Mouse (Mus musculus): ENCODE measurements at regions not wholly inside any gene's neighbourhood (a gene's known extent, or its start where the extent isn't known, plus 50 kb on each side); places are given as distances from the start of the nearest gene placed in this dataset.
A peak's percentile ranks its signal among the peaks of the same experiment; 100 is the strongest.

DNA sequence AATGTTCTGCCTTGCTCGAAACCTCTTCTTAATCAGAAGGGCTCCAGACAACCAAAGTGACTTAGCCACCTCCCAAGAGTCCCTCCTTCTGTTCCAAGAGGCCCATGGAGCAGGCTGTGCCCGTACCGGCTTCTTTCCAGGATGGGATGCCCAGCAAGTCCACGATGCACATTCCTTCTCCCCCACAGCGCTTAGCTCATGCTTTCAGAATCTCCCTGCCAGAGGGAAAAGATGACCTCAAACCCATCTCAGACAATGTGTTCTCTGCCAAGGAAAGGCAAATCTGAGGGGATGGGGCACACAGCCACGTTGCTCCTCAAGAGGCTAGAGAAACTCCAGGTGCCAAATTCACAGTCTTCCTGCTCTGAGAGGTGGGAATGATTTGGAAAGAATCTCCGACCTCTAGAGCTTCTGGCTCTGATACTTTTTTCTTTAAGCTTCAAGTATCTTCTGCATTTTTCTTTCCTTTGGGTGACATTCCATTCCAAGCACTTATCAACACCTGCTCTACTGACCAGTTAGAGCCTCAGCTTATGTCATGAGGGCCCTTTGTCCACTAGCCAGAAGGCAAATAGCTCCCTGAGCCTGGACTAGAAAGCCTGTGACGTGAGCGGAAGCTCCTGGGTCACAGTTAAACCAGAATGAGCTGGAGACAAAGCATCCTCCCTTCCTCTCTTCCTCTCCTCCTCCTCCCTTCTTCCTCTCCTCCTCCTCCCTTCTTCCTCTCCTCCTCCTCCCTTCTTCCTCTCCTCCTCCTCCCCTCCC lies 110.9 kb downstream of the Banf2 start:
- Histone ChIP-seq H3K27ac (replicated peaks; ENCODE audit: low read depth, low read length) (no peak overlapping the region), H3K9ac (replicated peaks; ENCODE audit: low read length) (no peak overlapping the region), H3K4me2 (ENCODE audit: low read depth, low read length) (no peak overlapping the region), H3K4me1 (ENCODE audit: control insufficient read depth, insufficient read depth, low read length) (no peaks in the 10 kb centered on the region), H3K4me3 (ENCODE audit: low read depth, low read length) (no peak overlapping the region), H3K36me3 (replicated peaks; ENCODE audit: control insufficient read depth, insufficient read depth, low read depth, low read length) (no peaks in the 10 kb centered on the region), H3K9me3 (replicated peaks; ENCODE audit: control insufficient read depth, low read length) (no peaks in the 10 kb centered on the region), H3K27me3 (ENCODE audit: control insufficient read depth, insufficient read depth, low read length) (no peaks in the 10 kb centered on the region)
- 85% methylated on average over 9 of the region's 9 CpGs for WGBS
- no peak for ATAC-seq (replicated peaks; ENCODE audit: insufficient number of reproducible peaks, low FRiP score, low TSS enrichment, low read depth)
- DNase-seq (ENCODE audit: low spot score) = no peak

DNA sequence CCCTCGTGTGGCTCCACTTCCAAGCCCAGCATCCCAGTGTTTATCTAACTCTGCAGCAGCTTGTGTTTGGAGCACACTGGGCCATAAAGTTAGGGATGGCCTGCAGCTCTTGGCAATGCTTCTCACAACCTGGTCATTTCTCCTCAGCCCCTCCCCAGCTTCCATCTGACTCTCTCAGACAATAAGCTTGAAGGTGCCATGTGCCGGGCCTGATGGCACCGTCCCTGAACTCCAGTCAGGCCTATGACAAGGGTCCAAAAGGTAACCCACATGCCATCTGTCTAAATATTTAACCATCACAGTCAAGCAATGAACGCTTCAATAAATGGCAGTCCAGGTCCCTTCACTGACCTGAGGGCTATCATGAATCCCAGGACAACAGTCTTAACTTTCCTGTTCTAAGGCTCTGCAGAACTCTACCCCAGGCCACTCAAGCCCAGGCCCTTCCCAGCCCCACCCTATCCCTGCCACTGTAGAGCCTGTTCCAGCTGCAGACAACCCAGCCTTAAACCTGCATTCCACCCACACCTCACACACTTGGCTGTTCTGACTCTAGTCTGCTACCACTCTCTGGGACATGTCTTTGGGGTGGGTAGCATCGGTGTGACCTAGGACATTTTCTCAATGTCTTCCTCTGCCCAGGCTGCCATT lies 111.8 kb downstream of the Banf2 start:
- Histone ChIP-seq H3K36me3 (replicated peaks; ENCODE audit: control insufficient read depth, insufficient read depth, low read depth, low read length) (no peaks in the 10 kb centered on the region), H3K27me3 (ENCODE audit: control insufficient read depth, insufficient read depth, low read length) (no peaks in the 10 kb centered on the region), H3K4me3 (ENCODE audit: low read depth, low read length) (no peak overlapping the region), H3K4me1 (ENCODE audit: control insufficient read depth, insufficient read depth, low read length) (no peaks in the 10 kb centered on the region), H3K4me2 (ENCODE audit: low read depth, low read length) (no peak overlapping the region), H3K27ac (replicated peaks; ENCODE audit: low read depth, low read length) (no peak overlapping the region), H3K9me3 (replicated peaks; ENCODE audit: control insufficient read depth, low read length) (no peaks in the 10 kb centered on the region), H3K9ac (replicated peaks; ENCODE audit: low read length) (no peak overlapping the region)
- ATAC-seq (replicated peaks; ENCODE audit: insufficient number of reproducible peaks, low FRiP score, low TSS enrichment, low read depth) = no peak
- WGBS = 83% methylated on average over 5 of the region's 5 CpGs
- DNase-seq (ENCODE audit: low spot score) = no peak

DNA sequence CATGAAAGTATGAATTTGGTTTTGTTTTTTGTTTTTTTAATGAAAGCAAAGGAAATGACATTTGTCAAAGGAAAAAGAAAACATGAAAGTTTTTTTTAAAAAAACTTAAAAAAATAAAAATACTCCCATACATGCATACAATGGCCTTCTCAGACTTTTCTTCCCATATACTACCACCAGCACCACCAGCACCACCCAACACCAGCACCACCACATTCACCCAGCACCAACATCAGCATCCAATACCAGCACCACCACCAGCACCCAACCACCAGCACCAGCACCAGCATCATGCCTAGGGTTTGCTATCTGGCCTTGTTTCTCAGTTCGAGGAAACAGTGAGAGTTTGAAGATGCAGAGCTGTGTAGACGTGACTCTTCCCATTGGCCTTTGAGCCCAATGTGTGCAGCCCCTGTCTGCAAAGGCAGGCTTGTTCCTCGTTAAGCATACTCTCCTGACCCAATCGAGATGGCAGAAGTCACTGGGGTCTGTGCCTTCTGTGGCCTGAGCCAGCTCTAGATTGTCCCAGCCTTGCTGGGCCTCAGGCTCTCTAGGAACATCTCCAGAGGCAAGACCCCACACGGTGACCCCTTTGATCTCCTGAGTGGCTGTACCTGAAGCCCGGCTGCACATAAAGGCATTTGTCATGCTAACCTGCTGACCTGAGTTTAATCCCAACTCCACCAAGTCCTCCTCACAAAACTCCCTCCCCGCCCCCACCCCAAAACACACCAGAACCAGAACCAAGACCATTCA lies 113.8 kb upstream of the Mgme1 start:
- no peaks in the 10 kb centered on the region for H3K27me3 ChIP-seq (ENCODE audit: control insufficient read depth, insufficient read depth, low read length)
- H3K9me3 ChIP-seq (replicated peaks; ENCODE audit: control insufficient read depth, low read length) = no peaks in the 10 kb centered on the region
- H3K4me2 ChIP-seq (ENCODE audit: low read depth, low read length) = no peak overlapping the region
- no peaks in the 10 kb centered on the region; the same call in 1 of the 2 replicates for H3K4me1 ChIP-seq (ENCODE audit: control insufficient read depth, insufficient read depth, low read length)
- no peak overlapping the region for H3K4me3 ChIP-seq (ENCODE audit: low read depth, low read length)
- 28% methylated on average over 7 of the region's 7 CpGs for WGBS
- no peaks in the 10 kb centered on the region for H3K36me3 ChIP-seq (replicated peaks; ENCODE audit: control insufficient read depth, insufficient read depth, low read depth, low read length)
- no peak overlapping the region for H3K27ac ChIP-seq (replicated peaks; ENCODE audit: low read depth, low read length)
- DNase-seq (ENCODE audit: low spot score) = no peak
- no peak overlapping the region for H3K9ac ChIP-seq (replicated peaks; ENCODE audit: low read length)
- ATAC-seq (replicated peaks; ENCODE audit: insufficient number of reproducible peaks, low FRiP score, low TSS enrichment, low read depth) = no peak

DNA sequence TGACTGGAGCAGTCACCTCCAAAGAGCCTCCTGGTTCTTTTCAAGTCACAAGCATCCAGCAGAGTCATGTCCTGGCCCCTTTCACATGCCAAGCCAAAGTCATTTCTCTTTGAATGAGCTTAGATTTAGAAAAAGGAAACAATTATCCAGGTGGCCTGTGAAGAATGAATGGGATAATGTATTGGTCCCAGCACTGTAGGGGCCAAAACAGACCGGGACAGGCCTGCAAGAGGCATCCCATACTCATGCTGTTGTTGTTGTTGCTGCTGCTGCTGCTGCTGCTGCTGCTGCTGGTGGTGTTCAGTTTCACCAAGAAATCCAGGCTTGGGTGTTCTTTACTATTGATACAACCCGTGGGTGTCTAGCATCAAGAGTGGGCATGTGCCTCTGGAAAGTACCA lies 113.1 kb upstream of the Mgme1 start:
- Histone ChIP-seq H3K27me3 (ENCODE audit: control insufficient read depth, insufficient read depth, low read length) (no peaks in the 10 kb centered on the region), H3K27ac (replicated peaks; ENCODE audit: low read depth, low read length) (no peak overlapping the region), H3K9me3 (replicated peaks; ENCODE audit: control insufficient read depth, low read length) (no peaks in the 10 kb centered on the region), H3K4me3 (ENCODE audit: low read depth, low read length) (no peak overlapping the region), H3K36me3 (replicated peaks; ENCODE audit: control insufficient read depth, insufficient read depth, low read depth, low read length) (no peaks in the 10 kb centered on the region), H3K4me2 (ENCODE audit: low read depth, low read length) (no peak overlapping the region), H3K9ac (replicated peaks; ENCODE audit: low read length) (no peak overlapping the region), H3K4me1 (ENCODE audit: control insufficient read depth, insufficient read depth, low read length) (no peaks in the 10 kb centered on the region; the same call in 1 of the 2 replicates)
- ATAC-seq (replicated peaks; ENCODE audit: insufficient number of reproducible peaks, low FRiP score, low TSS enrichment, low read depth) (no peak), DNase-seq (ENCODE audit: low spot score) (no peak)
- WGBS = 13% methylated on average over 2 of the region's 2 CpGs

DNA sequence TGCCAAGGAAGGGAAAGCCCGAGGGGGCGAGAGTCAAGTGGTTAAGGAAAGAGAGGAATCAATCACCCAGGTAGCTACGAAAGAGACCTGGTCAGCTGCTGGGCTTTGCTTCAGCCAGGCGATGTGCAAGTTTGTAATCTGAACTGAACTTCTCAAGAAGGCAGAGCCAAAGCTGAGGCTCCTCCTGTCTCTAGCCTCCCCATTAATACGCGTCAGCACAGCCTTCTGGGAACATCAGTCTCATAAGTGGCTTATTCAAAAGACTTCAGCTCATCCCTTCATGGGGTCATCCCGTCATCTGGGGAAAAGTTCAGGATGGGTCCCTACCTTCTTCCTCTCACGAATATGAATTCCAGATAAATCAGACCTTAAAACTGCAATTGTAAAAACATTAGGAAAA lies 112.2 kb upstream of the Mgme1 start:
- H3K27ac ChIP-seq (replicated peaks; ENCODE audit: low read depth, low read length) = no peak overlapping the region
- DNase-seq (ENCODE audit: low spot score) (no peak), ATAC-seq (replicated peaks; ENCODE audit: insufficient number of reproducible peaks, low FRiP score, low TSS enrichment, low read depth) (no peak)
- no peak overlapping the region for H3K4me2 ChIP-seq (ENCODE audit: low read depth, low read length)
- no peaks in the 10 kb centered on the region for H3K9me3 ChIP-seq (replicated peaks; ENCODE audit: control insufficient read depth, low read length)
- no peaks in the 10 kb centered on the region for H3K36me3 ChIP-seq (replicated peaks; ENCODE audit: control insufficient read depth, insufficient read depth, low read depth, low read length)
- no peak overlapping the region for H3K9ac ChIP-seq (replicated peaks; ENCODE audit: low read length)
- 35% methylated on average over 8 of the region's 8 CpGs for WGBS
- H3K4me3 ChIP-seq (ENCODE audit: low read depth, low read length) = no peak overlapping the region
- H3K27me3 ChIP-seq (ENCODE audit: control insufficient read depth, insufficient read depth, low read length) = no peaks in the 10 kb centered on the region
- H3K4me1 ChIP-seq (ENCODE audit: control insufficient read depth, insufficient read depth, low read length) = no peaks in the 10 kb centered on the region; the same call in 1 of the 2 replicates

DNA sequence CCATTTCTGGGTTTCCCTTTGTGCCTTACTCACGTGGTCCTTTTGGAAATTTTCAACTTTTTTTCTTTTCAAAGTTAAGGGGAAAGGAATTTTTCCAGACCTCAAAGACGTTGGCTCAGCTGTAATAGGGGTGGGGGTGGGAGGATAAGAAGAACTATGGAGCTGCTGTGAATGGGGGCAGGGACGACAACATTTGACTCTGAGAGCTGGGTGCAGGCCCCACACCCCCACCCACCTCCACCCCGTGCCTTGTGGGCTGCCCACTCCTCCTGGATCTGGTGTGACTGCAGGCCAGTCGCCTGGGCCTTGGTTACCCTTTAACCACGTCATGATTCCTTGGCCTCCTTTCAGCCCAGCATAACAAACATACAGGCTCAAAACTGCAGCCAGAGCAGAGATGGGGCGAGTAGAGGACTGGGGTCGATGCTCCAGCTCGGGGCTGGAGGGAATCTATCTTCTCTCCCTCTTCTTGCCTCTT lies 110.6 kb upstream of the Mgme1 start:
- ATAC-seq (replicated peaks; ENCODE audit: insufficient number of reproducible peaks, low FRiP score, low TSS enrichment, low read depth) = 0 out of 2 replicates have a peak, but pooled peaks have one; percentile 21
- Histone ChIP-seq H3K4me2 (ENCODE audit: low read depth, low read length) (no peak overlapping the region), H3K36me3 (replicated peaks; ENCODE audit: control insufficient read depth, insufficient read depth, low read depth, low read length) (no peaks in the 10 kb centered on the region), H3K9ac (replicated peaks; ENCODE audit: low read length) (no peak overlapping the region), H3K4me3 (ENCODE audit: low read depth, low read length) (no peak overlapping the region), H3K27me3 (ENCODE audit: control insufficient read depth, insufficient read depth, low read length) (no peaks in the 10 kb centered on the region), H3K9me3 (replicated peaks; ENCODE audit: control insufficient read depth, low read length) (no peaks in the 10 kb centered on the region), H3K27ac (replicated peaks; ENCODE audit: low read depth, low read length) (no peak overlapping the region), H3K4me1 (ENCODE audit: control insufficient read depth, insufficient read depth, low read length) (no peaks in the 10 kb centered on the region; the same call in 1 of the 2 replicates)
- no peak for DNase-seq (ENCODE audit: low spot score)
- WGBS = 50% methylated on average over 9 of the region's 9 CpGs

DNA sequence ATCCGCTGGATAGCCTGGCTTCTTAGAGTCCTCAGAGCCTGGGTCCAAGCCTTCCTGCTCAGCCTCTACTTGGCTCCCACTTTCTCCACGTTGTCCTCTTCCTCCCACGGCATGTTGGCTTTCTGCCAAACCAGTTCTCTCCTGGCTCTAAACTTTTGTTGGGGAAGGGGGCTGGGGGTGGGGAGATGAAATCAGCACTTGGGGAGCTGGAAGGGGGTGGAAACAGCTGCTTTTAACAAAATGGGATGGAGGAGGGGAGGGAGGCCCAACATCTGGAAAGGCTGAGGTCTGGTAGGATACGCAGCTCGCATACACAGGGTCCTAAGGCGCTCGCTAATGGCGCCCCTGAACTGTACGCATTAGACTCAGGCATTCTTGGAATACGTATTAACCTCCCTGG lies 110.0 kb upstream of the Mgme1 start:
- ATAC-seq (replicated peaks; ENCODE audit: insufficient number of reproducible peaks, low FRiP score, low TSS enrichment, low read depth) (no peak; the same call in 1 of the 2 replicates), DNase-seq (ENCODE audit: low spot score) (peak; percentile 60)
- H3K27me3 ChIP-seq (ENCODE audit: control insufficient read depth, insufficient read depth, low read length) = no peaks in the 10 kb centered on the region
- WGBS = 46% methylated on average over 10 of the region's 10 CpGs
- no peak overlapping the region for H3K4me3 ChIP-seq (ENCODE audit: low read depth, low read length)
- no peak overlapping the region for H3K9ac ChIP-seq (replicated peaks; ENCODE audit: low read length)
- H3K9me3 ChIP-seq (replicated peaks; ENCODE audit: control insufficient read depth, low read length) = no peaks in the 10 kb centered on the region
- H3K27ac ChIP-seq (replicated peaks; ENCODE audit: low read depth, low read length) = no peak overlapping the region
- no peak overlapping the region for H3K4me2 ChIP-seq (ENCODE audit: low read depth, low read length)
- H3K36me3 ChIP-seq (replicated peaks; ENCODE audit: control insufficient read depth, insufficient read depth, low read depth, low read length) = no peaks in the 10 kb centered on the region
- H3K4me1 ChIP-seq (ENCODE audit: control insufficient read depth, insufficient read depth, low read length) = no peaks in the 10 kb centered on the region; the same call in 1 of the 2 replicates

Data from embryonic facial prominence, embryonic 11.5 days (tissue).